Mouse (Mus musculus) MEL (cell line): Measurements from ENCODE around the gene Arnt2. TPM values are rescaled to one million over a fixed set of nuclear protein-coding genes. Genes with fewer than 3 reads are reported as not detected.

ENCODE experiments used
- DNase-seq: peaks from one replicate; pipeline ENCODE4 v3.0.0; 2011; ENCODE audit warnings: low read depth, low spot score
- H3K27ac ChIP-seq: 2 replicates; pipeline ENCODE4 v1.5.1; 2012; ENCODE audit warnings: low read depth, mild to moderate bottlenecking, control low read depth, low read length, moderate library complexity; ENCODE audit not compliant: control insufficient read depth
- H3K27me3 ChIP-seq, 2 experiments: fragments of 150-350 bp in 1 of 2; sonication (generic) in 1 of 2; 2 replicates each; pipeline ENCODE4 v1.6.1; 2012; ENCODE audit warnings: low read length in 2 of 2, mild to moderate bottlenecking in 2 of 2, improper control_type of control experiment in 1 of 2, moderate library complexity in 1 of 2; ENCODE audit not compliant: insufficient read depth in 2 of 2, control insufficient read depth in 1 of 2
- H3K36me3 ChIP-seq, 2 experiments: 2 replicates each; pipeline ENCODE4 v1.6.1; 2012 to 2014; ENCODE audit warnings: low read length in 2 of 2, improper control_type of control experiment in 1 of 2, inconsistent platforms in 1 of 2, mild to moderate bottlenecking in 1 of 2; ENCODE audit not compliant: insufficient read depth in 2 of 2, control insufficient read depth in 1 of 2
- H3K4me1 ChIP-seq, 2 experiments: fragments of 150-350 bp in 1 of 2; sonication (generic) in 1 of 2; 2 replicates each; pipeline ENCODE4 v1.6.1; 2012; ENCODE audit warnings: low read length in 2 of 2, improper control_type of control experiment in 1 of 2, mild to moderate bottlenecking in 1 of 2; ENCODE audit not compliant: insufficient read depth in 2 of 2, control insufficient read depth in 1 of 2
- H3K4me3 ChIP-seq, 2 experiments: fragments of 150-350 bp in 1 of 2; sonication (generic) in 1 of 2; 2 replicates each; pipeline ENCODE4 v1.5.1; 2012; ENCODE audit warnings: low read depth in 2 of 2, low read length in 2 of 2, mild to moderate bottlenecking in 2 of 2, moderate library complexity in 2 of 2, control low read depth in 1 of 2, improper control_type of control experiment in 1 of 2; ENCODE audit not compliant: control insufficient read depth in 1 of 2, insufficient read depth in 1 of 2
- H3K79me2 ChIP-seq: 2 replicates; pipeline ENCODE4 v1.6.1; 2012; ENCODE audit warnings: mild to moderate bottlenecking, low read length, moderate library complexity; ENCODE audit not compliant: control insufficient read depth, poor library complexity, insufficient read depth
- H3K9ac ChIP-seq: 2 replicates; pipeline ENCODE4 v1.6.1; 2012; ENCODE audit warnings: low read depth, mild to moderate bottlenecking, control low read depth, low read length, moderate library complexity; ENCODE audit not compliant: control insufficient read depth, poor library complexity, severe bottlenecking
- H3K9me3 ChIP-seq: fragments of 150-350 bp; sonication (generic); replicated peaks from 2 replicates; pipeline ENCODE4 v1.6.1; 2012; ENCODE audit warnings: mild to moderate bottlenecking, low read length, improper control_type of control experiment, moderate library complexity; ENCODE audit not compliant: insufficient read depth
- CTCF ChIP-seq, 3 experiments: IDR thresholded peaks in 2 of 3; conservative IDR thresholded peaks in 1 of 3; 2 replicates each; pipeline ENCODE4 v1.5.1; 2011 to 2012; ENCODE audit warnings: low read length in 3 of 3, low read depth in 2 of 3, mild to moderate bottlenecking in 2 of 3, improper control_type of control experiment in 1 of 3, inconsistent platforms in 1 of 3, mixed read lengths in 1 of 3, moderate library complexity in 1 of 3; ENCODE audit not compliant: control insufficient read depth in 1 of 3, insufficient read depth in 1 of 3, poor library complexity in 1 of 3, severe bottlenecking in 1 of 3
- E2F4 ChIP-seq: IDR thresholded peaks from 2 replicates; pipeline ENCODE4 v1.6.1; 2011; ENCODE audit warnings: low read depth, low read length, improper control_type of control experiment, borderline replicate concordance
- GABPA ChIP-seq: IDR thresholded peaks from 2 replicates; pipeline ENCODE4 v1.6.1; 2012; ENCODE audit warnings: low read depth, mild to moderate bottlenecking, inconsistent platforms, low read length, improper control_type of control experiment, moderate library complexity
- GATA1 ChIP-seq: IDR thresholded peaks from 2 replicates; pipeline ENCODE4 v1.6.1; 2011; ENCODE audit warnings: low read depth, low read length, improper control_type of control experiment
- JUND ChIP-seq: IDR thresholded peaks from 2 replicates; pipeline ENCODE4 v1.6.1; 2011; ENCODE audit warnings: low read depth, mild to moderate bottlenecking, improper control_type of control experiment, low read length
- MAX ChIP-seq: IDR thresholded peaks from 2 replicates; pipeline ENCODE4 v1.6.1; 2011; ENCODE audit warnings: low read length, improper control_type of control experiment
- MYB ChIP-seq: IDR thresholded peaks from 2 replicates; pipeline ENCODE4 v1.6.1; 2011; ENCODE audit warnings: mild to moderate bottlenecking, low read depth, low read length, improper control_type of control experiment
- MYC ChIP-seq: IDR thresholded peaks from 2 replicates; pipeline ENCODE4 v1.6.1; 2011; ENCODE audit warnings: low read depth, mild to moderate bottlenecking, low read length, improper control_type of control experiment, moderate library complexity
- NRF1 ChIP-seq: IDR thresholded peaks from 2 replicates; pipeline ENCODE4 v1.6.1; 2014; ENCODE audit warnings: low read depth, mild to moderate bottlenecking, inconsistent platforms, low read length, improper control_type of control experiment, moderate library complexity; ENCODE audit not compliant: poor library complexity, insufficient read depth, severe bottlenecking
- RAD21 ChIP-seq: IDR thresholded peaks from 2 replicates; pipeline ENCODE4 v1.6.1; 2011; ENCODE audit warnings: mild to moderate bottlenecking, low read depth, low read length, improper control_type of control experiment
- SMC3 ChIP-seq: IDR thresholded peaks from 2 replicates; pipeline ENCODE4 v1.6.1; 2011; ENCODE audit warnings: low read depth, low read length, improper control_type of control experiment
- TAL1 ChIP-seq: IDR thresholded peaks from 2 replicates; pipeline ENCODE4 v1.6.1; 2012; ENCODE audit warnings: mild to moderate bottlenecking, inconsistent platforms, low read length, moderate library complexity, mixed read lengths
- TBP ChIP-seq: IDR thresholded peaks from 2 replicates; pipeline ENCODE4 v1.8.0; 2011; ENCODE audit warnings: low read depth, low read length, improper control_type of control experiment
- TCF12 ChIP-seq: IDR thresholded peaks from 2 replicates; pipeline ENCODE4 v1.6.1; 2014; ENCODE audit warnings: low read depth, mild to moderate bottlenecking, inconsistent platforms, low read length, improper control_type of control experiment, moderate library complexity
- USF2 ChIP-seq, 2 experiments: IDR thresholded peaks; 2 replicates each; pipeline ENCODE4 v1.6.1; 2011 to 2012; ENCODE audit warnings: improper control_type of control experiment in 2 of 2, low read length in 2 of 2, borderline replicate concordance in 1 of 2, inconsistent platforms in 1 of 2, low read depth in 1 of 2, mild to moderate bottlenecking in 1 of 2; ENCODE audit not compliant: insufficient read depth in 1 of 2
- ZKSCAN1 ChIP-seq: IDR thresholded peaks from 2 replicates; pipeline ENCODE4 v1.6.1; 2012; ENCODE audit warnings: low read depth, mild to moderate bottlenecking, inconsistent platforms, low read length, improper control_type of control experiment, moderate library complexity
- ZMIZ1 ChIP-seq: IDR thresholded peaks from 2 replicates; pipeline ENCODE4 v1.6.1; 2012; ENCODE audit warnings: low read depth, mild to moderate bottlenecking, inconsistent platforms, low read length, improper control_type of control experiment, moderate library complexity
- polyA plus RNA-seq, 2 experiments: library from polyadenylated mRNA; stranded (reverse) in 1 of 2; unstranded in 1 of 2; fragments of >175 nt in 1 of 2; fragments of >200 nt in 1 of 2; gene quantifications; 2 replicates each; pipeline versions ENCODE4 v1.2.1 to v1.2.4; 2012; ENCODE audit warnings: low replicate concordance in 2 of 2, low read depth in 1 of 2; ENCODE audit not compliant: insufficient read length in 2 of 2, insufficient read depth in 1 of 2, missing spikeins in 1 of 2
- total RNA-seq: library from RNA; depleted of rRNA; stranded (reverse); fragments of 300-350 nt; gene quantifications from 2 replicates; pipeline ENCODE4 v1.2.3, GENCODE M21; 2012

Arnt2 gene
- total and polyA plus RNA-seq, 3 experiments = not detected

GRCm38 (mm10) chr7:84286526-84287225, 123.3 kb downstream of the Arnt2 start:
- Histone ChIP-seq H3K36me3 (no peaks in the 10 kb centered on the region), H3K79me2 (no peaks in the 10 kb centered on the region), H3K27ac (no peak overlapping the region), H3K27me3 (no peaks in the 10 kb centered on the region), H3K4me1 (no peaks in the 10 kb centered on the region), H3K9ac (no peak overlapping the region), H3K9me3 (no peaks in the 10 kb centered on the region), H3K4me3 (no peak overlapping the region)
- no peak for DNase-seq
- TF ChIP-seq ZKSCAN1 = no peak
- no peak for TF ChIP-seq CTCF (IDR thresholded peaks at IDR 0.05 in 2 of 3, conservative IDR thresholded peaks at IDR 0.05 in 1 of 3; ENCODE audit: control insufficient read depth in 1 of 3, insufficient read depth in 1 of 3, low read depth in 2 of 3, low read length in 3 of 3, poor library complexity in 1 of 3, severe bottlenecking in 1 of 3)

GRCm38 (mm10) chr7:84285790-84286189, 124.2 kb downstream of the Arnt2 start:
- Histone ChIP-seq H3K36me3 (no peaks in the 10 kb centered on the region), H3K4me1 (no peaks in the 10 kb centered on the region)
- no peak for TF ChIP-seq RAD21
- TF ChIP-seq E2F4 = no peak
- no peak for TF ChIP-seq GATA1
- no peak for TF ChIP-seq MYB
- TF ChIP-seq TBP = no peak
- TF ChIP-seq GABPA = no peak
- TF ChIP-seq NRF1 = no peak
- TF ChIP-seq MAX = no peak
- no peak for TF ChIP-seq TCF12
- TF ChIP-seq JUND = no peak
- no peak for TF ChIP-seq SMC3
- TF ChIP-seq MYC = no peak
- no peak for TF ChIP-seq USF2 (IDR thresholded peaks at IDR 0.05; ENCODE audit: borderline replicate concordance in 1 of 2, insufficient read depth in 1 of 2, low read depth in 1 of 2, low read length in 2 of 2)
- no peak for TF ChIP-seq TAL1
- TF ChIP-seq ZMIZ1 = no peak
- TF ChIP-seq, all 39 proteins: peak for 0
- DNase-seq = no peak
- Histone ChIP-seq H3K4me3 (no peak overlapping the region), H3K9me3 (no peaks in the 10 kb centered on the region), H3K79me2 (no peaks in the 10 kb centered on the region), H3K27ac (no peak overlapping the region), H3K27me3 (no peaks in the 10 kb centered on the region), H3K9ac (no peak overlapping the region)
